Mouse (Mus musculus) brain, embryonic 14.5 days (tissue): ENCODE measurements around the gene Dab2ip.

ENCODE experiments used
- CTCF ChIP-seq: fragments of 200-500 bp; IDR thresholded peaks from 2 replicates; pipeline ENCODE4 v1.5.1; 2012; ENCODE audit warnings: inconsistent platforms, mild to moderate bottlenecking, moderate library complexity, borderline replicate concordance; ENCODE audit not compliant: insufficient read depth, insufficient read length; ENCODE audit errors: extremely low read depth
- POLR2A ChIP-seq: fragments of 200-500 bp; IDR thresholded peaks from 2 replicates; pipeline ENCODE4 v1.6.1; 2012; ENCODE audit warnings: mild to moderate bottlenecking, inconsistent platforms, borderline replicate concordance; ENCODE audit not compliant: poor library complexity, insufficient read depth, insufficient read length, severe bottlenecking; ENCODE audit errors: extremely low read depth

DNA sequence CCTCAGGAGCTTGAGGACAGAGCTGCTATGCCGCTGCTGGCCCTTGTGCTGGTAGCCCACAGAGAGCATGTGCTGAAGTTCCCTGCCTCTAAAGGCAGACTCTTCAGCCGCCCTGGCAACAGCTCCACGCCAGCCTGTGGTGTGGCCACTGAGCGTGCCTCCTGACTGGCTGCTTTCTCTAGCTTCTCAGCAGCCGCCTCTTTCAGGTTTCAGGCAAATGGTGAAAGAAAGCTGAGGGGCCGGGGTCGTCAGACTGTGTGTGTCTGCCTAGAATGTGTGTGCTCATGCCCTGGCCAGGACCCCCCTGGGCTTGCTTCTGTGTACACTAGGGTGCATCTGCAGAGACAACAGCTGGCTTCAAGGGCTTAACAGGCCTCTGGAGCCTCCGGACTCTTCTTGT is 119.8 kb downstream of the Dab2ip start:
- TF ChIP-seq CTCF (no peak), POLR2A (no peak)
